Mouse (Mus musculus) intestine, embryonic 14.5 days (tissue): ENCODE data around the gene Pnmt. TPM values are rescaled to one million over a fixed set of nuclear protein-coding genes. Genes with fewer than 3 reads are reported as not detected.

Experiments used
- ATAC-seq: fragments of 200-750 bp; cut with Nextera tagmentation; replicated peaks from 2 replicates; pipeline ENCODE4 v1.8.0; 2017; ENCODE audit warnings: low read depth, moderate number of reproducible peaks, moderate TSS enrichment, moderate library complexity; ENCODE audit not compliant: low FRiP score, low TSS enrichment
- DNase-seq: peaks from one replicate; pipeline ENCODE4 v3.0.0-alpha.2; 2018; ENCODE audit warnings: low spot score
- H3K27ac ChIP-seq: fragments of 300-500 bp; sonication (generic); 2 replicates; pipeline ENCODE4 v1.5.1; 2014; ENCODE audit warnings: low read depth, mild to moderate bottlenecking, control low read depth
- H3K27me3 ChIP-seq: fragments of 300-500 bp; sonication (generic); replicated peaks from 2 replicates; pipeline ENCODE4 v1.6.1; 2014; ENCODE audit warnings: low read length, control low read depth; ENCODE audit not compliant: control insufficient read depth, insufficient read depth
- H3K36me3 ChIP-seq: fragments of 300-500 bp; sonication (generic); 2 replicates; pipeline ENCODE4 v1.6.1; 2014; ENCODE audit warnings: low read length, control low read depth; ENCODE audit not compliant: control insufficient read depth, insufficient read depth
- H3K4me1 ChIP-seq: fragments of 300-500 bp; sonication (generic); replicated peaks from 2 replicates; pipeline ENCODE4 v1.6.1; 2014; ENCODE audit warnings: low read length, control low read depth, mixed read lengths; ENCODE audit not compliant: control insufficient read depth, insufficient read depth
- H3K4me2 ChIP-seq: fragments of 300-500 bp; sonication (generic); 2 replicates; pipeline ENCODE4 v1.6.1; 2014; ENCODE audit warnings: low read length
- H3K4me3 ChIP-seq: fragments of 300-500 bp; sonication (generic); 2 replicates; pipeline ENCODE4 v1.5.1; 2014; ENCODE audit warnings: low read depth, low read length, control low read depth, mixed read lengths
- H3K9ac ChIP-seq: fragments of 300-500 bp; sonication (generic); 2 replicates; pipeline ENCODE4 v1.6.1; 2014; ENCODE audit warnings: mild to moderate bottlenecking, low read length
- H3K9me3 ChIP-seq: fragments of 300-500 bp; sonication (generic); 2 replicates; pipeline ENCODE4 v1.6.1; 2016; ENCODE audit warnings: low read length, control low read depth; ENCODE audit not compliant: control insufficient read depth
- WGBS: fragments of 180-500 bp; shearing (Covaris S2); extraction: QIAGEN DNeasy Blood & Tissue Kit; methylation state at CpG from one replicate; pipeline ENCODE4 v1.1.7; 2014; 5-methylcytosine and 5-hydroxymethylcytosine counted together
- polyA plus RNA-seq: library from polyadenylated mRNA; unstranded; fragments of >200 nt; fragmentation: Nextera tagmentation; extraction: Ambion mirVana; gene quantifications from 2 replicates; pipeline ENCODE4 v1.2.1, GENCODE M21; 2014

Pnmt gene
- polyA plus RNA-seq, 1 experiment from 2014 or later: not detected

GRCm38 (mm10) chr11:98426592-98426991 is 40.3 kb downstream of the Pnmt start:
- ATAC-seq: no peak
- no peak overlapping the region for H3K9ac ChIP-seq
- no peak overlapping the region for H3K27ac ChIP-seq
- no peak overlapping the region for H3K4me3 ChIP-seq
- WGBS: 91% methylated on average over 7 of the region's 7 CpGs
- DNase-seq: no peak
- H3K36me3 ChIP-seq: peaks cover 95% of the 10 kb centered on the region
- no peak overlapping the region for H3K4me2 ChIP-seq
- H3K4me1 ChIP-seq: no peaks in the 10 kb centered on the region
- H3K27me3 ChIP-seq: no peaks in the 10 kb centered on the region
- H3K9me3 ChIP-seq: no peaks in the 10 kb centered on the region

DNA sequence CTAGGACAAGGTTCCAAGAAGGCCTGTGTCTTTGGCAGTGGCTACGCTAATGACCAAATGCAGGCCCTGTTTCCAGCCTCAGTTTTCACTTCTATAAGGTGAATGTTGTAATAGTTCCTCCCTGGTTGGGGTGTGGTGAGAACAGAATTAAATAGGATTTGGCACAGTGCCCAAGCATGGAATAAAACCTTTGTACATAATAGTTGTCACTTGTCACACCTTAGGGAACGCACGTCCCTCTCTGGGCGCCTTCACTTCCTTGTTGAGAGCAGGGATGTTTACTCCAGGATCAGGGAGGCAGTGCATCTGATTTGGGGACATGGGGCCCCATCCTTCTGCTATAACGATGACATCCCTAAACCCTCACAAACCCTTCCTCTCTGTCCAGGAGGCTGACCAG is 42.2 kb downstream of the Pnmt start:
- 87% methylated on average over 5 of the region's 5 CpGs for WGBS
- Histone ChIP-seq H3K36me3 (peaks cover 93% of the 10 kb centered on the region), H3K4me1 (no peaks in the 10 kb centered on the region), H3K9me3 (no peaks in the 10 kb centered on the region), H3K4me2 (no peak overlapping the region), H3K4me3 (no peak overlapping the region), H3K27me3 (no peaks in the 10 kb centered on the region), H3K9ac (no peak overlapping the region), H3K27ac (no peak overlapping the region)
- ATAC-seq: no peak
- DNase-seq: no peak

GRCm38 (mm10) chr11:98431743-98432502 is 45.7 kb downstream of the Pnmt start:
- no peaks in the 10 kb centered on the region for H3K9me3 ChIP-seq
- no peak overlapping the region for H3K4me3 ChIP-seq
- no peak overlapping the region for H3K4me2 ChIP-seq
- H3K36me3 ChIP-seq: peaks cover 95% of the 10 kb centered on the region
- ATAC-seq: no peak
- H3K27me3 ChIP-seq: no peaks in the 10 kb centered on the region
- H3K4me1 ChIP-seq: no peaks in the 10 kb centered on the region
- no peak overlapping the region for H3K9ac ChIP-seq
- WGBS: 85% methylated on average over 9 of the region's 9 CpGs
- H3K27ac ChIP-seq: no peak overlapping the region
- no peak for DNase-seq

GRCm38 (mm10) chr11:98435723-98436122 is 49.5 kb downstream of the Pnmt start:
- Histone ChIP-seq H3K4me3 (no peak overlapping the region), H3K9ac (no peak overlapping the region), H3K4me2 (no peak overlapping the region), H3K9me3 (no peaks in the 10 kb centered on the region), H3K27me3 (no peaks in the 10 kb centered on the region), H3K4me1 (peaks cover 6% of the 10 kb centered on the region; the same call in 1 of the 2 replicates), H3K36me3 (peaks cover 60% of the 10 kb centered on the region), H3K27ac (no peak overlapping the region)
- DNase-seq (no peak), ATAC-seq (no peak)
- 91% methylated on average over 9 of the region's 9 CpGs for WGBS

- 73% methylated on average over 6 of the region's 6 CpGs for WGBS
- no peak for ATAC-seq
- no peak overlapping the region for H3K9ac ChIP-seq
These were observed 51.2 kb downstream of the Pnmt start for GRCm38 (mm10) chr11:98437441-98437840.

More at GRCm38 (mm10) chr11:98437441-98437840, 51.2 kb downstream of the Pnmt start:
- peaks cover 6% of the 10 kb centered on the region; the same call in 1 of the 2 replicates for H3K4me1 ChIP-seq
- no peak overlapping the region for H3K4me2 ChIP-seq
- no peak overlapping the region for H3K27ac ChIP-seq
- H3K4me3 ChIP-seq: no peak overlapping the region
- peaks cover 44% of the 10 kb centered on the region for H3K36me3 ChIP-seq
- H3K27me3 ChIP-seq: no peaks in the 10 kb centered on the region
- DNase-seq: no peak
- no peaks in the 10 kb centered on the region for H3K9me3 ChIP-seq

Other genes starting within 250 kb of the Pnmt start
- gene Fbxl20, start 236.0 kb upstream of the Pnmt start, polyA plus RNA-seq: 13.0 and 15.5 TPM in 2 replicates
- 57.1 and 63.2 TPM in 2 replicates for gene Med1, start 193.2 kb upstream of the Pnmt start, polyA plus RNA-seq
- gene Cdk12, start 183.4 kb upstream of the Pnmt start, polyA plus RNA-seq: 13.9 and 14.3 TPM in 2 replicates
- 0.05 and 0.07 TPM in 2 replicates for gene Neurod2, start 56.8 kb upstream of the Pnmt start, polyA plus RNA-seq
- 21.4 and 22.6 TPM in 2 replicates for gene Ppp1r1b, start 38.0 kb upstream of the Pnmt start, polyA plus RNA-seq
- gene Stard3, start 28.1 kb upstream of the Pnmt start, polyA plus RNA-seq: 40.5 and 44.8 TPM in 2 replicates
- not detected in 2 replicates for gene Tcap, start 2.6 kb upstream of the Pnmt start, polyA plus RNA-seq
- 13.4 and 14.1 TPM in 2 replicates for gene Pgap3, start 14.0 kb downstream of the Pnmt start, polyA plus RNA-seq
- gene Erbb2, start 26.0 kb downstream of the Pnmt start, polyA plus RNA-seq: 33.5 and 35.3 TPM in 2 replicates
- 109 and 123 TPM in 2 replicates for gene Mien1, start 52.5 kb downstream of the Pnmt start, polyA plus RNA-seq
- gene Grb7, start 59.9 kb downstream of the Pnmt start, polyA plus RNA-seq: 74.1 and 74.6 TPM in 2 replicates
- 0.16 and 0.19 TPM in 2 replicates for gene Ikzf3, start 159.6 kb downstream of the Pnmt start, polyA plus RNA-seq
- gene Zpbp2, start 164.6 kb downstream of the Pnmt start, polyA plus RNA-seq: 0.28 and 0.57 TPM in 2 replicates
- gene Ormdl3, start 200.9 kb downstream of the Pnmt start, polyA plus RNA-seq: 7.2 and 8.5 TPM in 2 replicates
- gene Lrrc3c, start 211.8 kb downstream of the Pnmt start, polyA plus RNA-seq: not detected in 2 replicates
- 1.2 and 1.3 TPM in 2 replicates for gene Gm12355, start 239.2 kb downstream of the Pnmt start, polyA plus RNA-seq
- not detected in 2 replicates for gene Gsdma3, start 239.9 kb downstream of the Pnmt start, polyA plus RNA-seq